Mouse (Mus musculus) liver, postnatal 0 days (tissue): ENCODE results near the gene Tnk2.

ENCODE experiments used
- CTCF ChIP-seq: sonication (generic); IDR thresholded peaks from 2 replicates; pipeline ENCODE4 v1.5.1; 2016; ENCODE audit warnings: antibody characterized with exemption, low read depth
- EP300 ChIP-seq: IDR thresholded peaks from 2 replicates; pipeline ENCODE4 v1.6.1; 2016; ENCODE audit warnings: antibody characterized with exemption, low read depth, mild to moderate bottlenecking

DNA sequence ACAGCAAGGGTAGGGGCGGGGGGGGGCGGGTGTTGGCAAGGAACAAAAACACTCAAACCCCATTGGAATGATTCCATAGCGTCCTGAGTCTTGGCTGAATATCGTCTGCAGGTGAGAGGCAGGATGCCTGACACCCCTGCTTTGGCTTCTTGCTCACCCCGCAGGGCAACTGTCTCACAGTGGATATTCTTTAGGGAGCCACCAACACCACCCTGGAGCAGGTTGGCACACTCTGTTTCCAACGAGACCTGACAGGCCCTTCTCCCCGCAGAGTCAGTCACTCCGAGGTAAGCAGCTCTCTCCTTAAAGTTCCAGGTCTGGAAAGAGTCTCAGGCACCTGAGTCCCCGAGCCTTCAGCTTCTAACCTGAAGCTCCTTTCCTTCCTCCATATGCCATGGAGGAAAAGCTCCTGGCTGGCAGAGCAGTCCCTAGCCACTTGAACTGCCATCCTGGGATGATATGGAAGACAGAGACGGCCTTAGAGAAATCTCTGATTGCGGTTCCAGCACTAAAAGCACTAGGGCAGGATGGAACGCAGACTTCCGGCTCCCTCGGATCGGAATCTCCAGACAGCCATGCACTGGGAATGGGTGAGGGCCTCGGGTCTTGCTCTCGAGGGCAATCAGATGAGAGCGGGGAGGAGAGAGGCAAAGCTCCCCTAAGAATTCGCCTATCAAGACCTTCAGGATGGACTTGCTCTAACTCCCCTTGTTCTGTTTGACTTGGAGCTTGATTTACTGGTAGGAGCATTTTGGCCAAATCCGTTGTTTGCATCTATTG, 2.0 kb upstream of the Tnk2 start:
- TF ChIP-seq EP300, result no peak
- TF ChIP-seq CTCF, result no peak
